Mouse (Mus musculus): ENCODE data around the gene Ccdc122.

Gene Ccdc122

GRCm38 (mm10) chr14:77130612-77131011, 94.0 kb downstream of the Ccdc122 start:
- DNase-seq (ENCODE audit: low read depth, low spot score), result no peak

GRCm38 (mm10) chr14:77136936-77137335, 100.4 kb downstream of the Ccdc122 start:
- no peak for DNase-seq (ENCODE audit: low read depth, low spot score)

- peak; percentile 78 for DNase-seq (ENCODE audit: low read depth, low spot score)
Observed at GRCm38 (mm10) chr14:77141324-77142282, 105.0 kb downstream of the Ccdc122 start.

- no peak for DNase-seq (ENCODE audit: low read depth, low spot score)
Observed at GRCm38 (mm10) chr14:77145103-77145502, 108.5 kb downstream of the Ccdc122 start.

- DNase-seq (ENCODE audit: low read depth, low spot score), result no peak
Observed at GRCm38 (mm10) chr14:77147635-77148034, 111.1 kb downstream of the Ccdc122 start.

GRCm38 (mm10) chr14:77150556-77150955, 114.0 kb downstream of the Ccdc122 start:
- DNase-seq (ENCODE audit: low read depth, low spot score), result no peak

GRCm38 (mm10) chr14:77151431-77151830, 114.9 kb downstream of the Ccdc122 start:
- DNase-seq (ENCODE audit: low read depth, low spot score), result no peak

- DNase-seq (ENCODE audit: low read depth, low spot score), result peak; percentile 82
Observed at GRCm38 (mm10) chr14:77156222-77156910, 119.8 kb downstream of the Ccdc122 start, which contains the start of gene Enox1. Enox1 (plus strand) TSS chr14:77156763.

GRCm38 (mm10) chr14:77156911-77157504, 120.4 kb downstream of the Ccdc122 start:
- no peak for DNase-seq (ENCODE audit: low read depth, low spot score)

- DNase-seq (ENCODE audit: low read depth, low spot score), result peak; percentile 51
Observed at GRCm38 (mm10) chr14:77157505-77157911, 120.9 kb downstream of the Ccdc122 start.

GRCm38 (mm10) chr14:77159397-77159796, 122.8 kb downstream of the Ccdc122 start:
- no peak for DNase-seq (ENCODE audit: low read depth, low spot score)

All from embryo, embryonic 11.5 days (tissue).